28 mouse cellular contexts compared by ENCODE assay signal in the genomic region with DNA sequence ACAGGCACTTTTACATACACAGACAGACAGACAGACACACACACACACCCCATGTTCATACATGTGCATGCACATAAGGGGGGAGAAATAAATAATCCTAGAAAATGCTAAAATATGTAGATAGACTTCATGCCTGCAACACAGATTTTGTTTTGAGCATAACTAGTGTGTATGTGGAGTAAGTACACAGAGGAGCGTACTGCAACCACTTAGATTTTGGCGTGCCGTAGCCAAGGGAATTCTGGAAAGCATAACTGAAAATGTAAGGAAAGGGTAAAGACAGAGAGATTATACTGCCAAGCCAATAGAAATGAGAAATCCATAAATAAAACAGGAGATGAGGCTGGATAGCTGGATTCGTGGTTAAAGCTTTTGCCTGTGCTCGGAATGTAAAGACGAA.
"Had no signal": no experiment of that assay in that cellular context is flagged by ENCODE, and none has a peak within 500 bp of the region (broad histone marks: within the 10 kb centered on the region; RNA-seq: fewer than 3 reads in every experiment).

No protein-coding gene starts in this region.

- H3K9ac ChIP-seq: heart, embryonic 12.5 days; hindbrain, embryonic 12.5 days; hindbrain, embryonic 14.5 days; intestine, embryonic 15.5 days; limb, embryonic 12.5 days; liver, embryonic 13.5 days; liver, embryonic 15.5 days; liver, postnatal 0 days had no signal

- DNase-seq: gastrocnemius, postnatal 10 days; gastrocnemius, postnatal 25 days; heart, adult 18-20 months; heart, postnatal 10 days; heart, postnatal 4 days; kidney, adult 18-20 months; kidney, adult 8-10 months; kidney, postnatal 10 days; kidney, postnatal 25 days; kidney, postnatal 4 days; liver; liver, embryonic 13.5 days; liver, postnatal 0 days had no signal

- H3K4me1 ChIP-seq: limb, embryonic 10.5 days; limb, embryonic 12.5 days; liver, embryonic 15.5 days had no signal

- H3K4me2 ChIP-seq: heart, embryonic 12.5 days; hindbrain, embryonic 12.5 days; hindbrain, embryonic 14.5 days; intestine, embryonic 15.5 days; limb, embryonic 12.5 days; liver, embryonic 11.5 days; liver, embryonic 13.5 days; liver, embryonic 15.5 days had no signal

- H3K27me3 ChIP-seq: heart, embryonic 12.5 days; hindbrain, embryonic 12.5 days; intestine, embryonic 15.5 days; limb, embryonic 12.5 days; liver, embryonic 13.5 days; liver, embryonic 15.5 days had no signal

- H3K36me3 ChIP-seq: heart, embryonic 10.5 days; heart, embryonic 12.5 days; hindbrain, embryonic 10.5 days; hindbrain, embryonic 12.5 days; intestine, embryonic 15.5 days; limb, embryonic 10.5 days; limb, embryonic 12.5 days; liver, embryonic 13.5 days; liver, embryonic 15.5 days had no signal

- H3K4me3 ChIP-seq: heart, embryonic 10.5 days; heart, embryonic 12.5 days; hindbrain, embryonic 10.5 days; hindbrain, embryonic 12.5 days; intestine, embryonic 15.5 days; layer of hippocampus, adult 2 months; left cerebral cortex, adult 2 months; limb, embryonic 10.5 days; limb, embryonic 12.5 days; liver, embryonic 13.5 days; liver, embryonic 15.5 days had no signal

- ATAC-seq: hindbrain, embryonic 16.5 days; inflammation-experienced regulatory T-cells, adult 6 months; intestine, embryonic 15.5 days; intestine, postnatal 0 days; liver, postnatal 0 days had no signal

- H3K27ac ChIP-seq: heart, embryonic 10.5 days; hindbrain, embryonic 10.5 days; hindbrain, embryonic 12.5 days; hindbrain, embryonic 14.5 days; intestine, embryonic 15.5 days; layer of hippocampus, adult 2 months; left cerebral cortex, adult 2 months; limb, embryonic 10.5 days; limb, embryonic 12.5 days; liver, embryonic 13.5 days; liver, embryonic 15.5 days had no signal

- H3K9me3 ChIP-seq: heart, embryonic 10.5 days; heart, embryonic 12.5 days; hindbrain, embryonic 10.5 days; hindbrain, embryonic 12.5 days; intestine, embryonic 15.5 days; limb, embryonic 10.5 days; limb, embryonic 12.5 days; liver, embryonic 13.5 days; liver, embryonic 15.5 days had no signal
